Mouse (Mus musculus) thymus, adult 18-20 months (tissue): ENCODE data around the gene Kansl1.
A peak's percentile ranks its signal among the peaks of the same experiment; 100 is the strongest.

Experiments used
- DNase-seq, 2 experiments: peaks; one replicate each; pipeline ENCODE4 v3.0.0; 2022; ENCODE audit warnings: mixed read lengths in 2 of 2

The Kansl1 gene

GRCm38 (mm10) chr11:104305711-104306110 lies 162.9 kb downstream of the Kansl1 start:
- no peak for DNase-seq

DNA sequence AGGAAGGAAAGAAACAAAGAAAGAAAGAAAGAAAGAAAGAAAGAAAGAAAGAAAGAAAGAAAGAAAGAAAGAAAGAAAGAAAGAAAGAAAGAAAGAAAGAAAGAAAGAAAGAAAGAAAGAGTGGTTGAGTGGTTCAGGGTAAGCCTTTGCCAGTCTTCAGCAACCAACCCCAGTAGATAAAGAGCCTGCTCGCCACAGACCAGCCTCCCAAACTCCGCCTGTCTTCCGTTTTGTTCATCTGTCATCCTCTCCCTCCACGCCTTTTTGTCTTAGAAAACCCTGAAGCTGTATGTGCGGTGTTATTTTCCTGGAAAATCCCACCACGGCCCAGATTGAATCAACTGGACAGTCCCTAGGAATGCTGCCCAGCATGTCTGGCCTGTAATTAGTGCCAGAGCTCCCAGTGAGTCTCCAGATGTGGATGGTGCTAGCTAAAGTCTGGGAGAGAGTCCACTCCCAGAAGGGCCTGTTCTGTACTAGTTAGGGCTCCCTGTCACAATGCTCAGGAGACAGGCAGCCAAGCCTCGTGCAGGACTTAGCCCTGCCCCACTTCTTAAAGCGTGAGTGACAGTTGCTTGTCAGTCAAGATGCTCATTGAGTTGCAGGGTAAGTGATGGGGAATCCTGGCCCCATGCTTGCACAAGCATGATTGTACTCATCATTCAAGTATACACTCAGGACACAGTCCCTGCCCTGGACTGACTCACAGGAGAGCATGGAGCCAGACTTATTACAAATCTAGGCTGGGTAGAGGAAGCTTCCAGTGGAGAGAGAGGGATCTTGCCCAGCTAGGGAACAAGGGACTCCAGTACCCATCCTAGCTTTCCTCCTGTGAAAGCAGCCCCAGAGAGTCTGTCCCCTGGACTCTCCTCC lies 165.3 kb downstream of the Kansl1 start:
- DNase-seq, result no peak

DNA sequence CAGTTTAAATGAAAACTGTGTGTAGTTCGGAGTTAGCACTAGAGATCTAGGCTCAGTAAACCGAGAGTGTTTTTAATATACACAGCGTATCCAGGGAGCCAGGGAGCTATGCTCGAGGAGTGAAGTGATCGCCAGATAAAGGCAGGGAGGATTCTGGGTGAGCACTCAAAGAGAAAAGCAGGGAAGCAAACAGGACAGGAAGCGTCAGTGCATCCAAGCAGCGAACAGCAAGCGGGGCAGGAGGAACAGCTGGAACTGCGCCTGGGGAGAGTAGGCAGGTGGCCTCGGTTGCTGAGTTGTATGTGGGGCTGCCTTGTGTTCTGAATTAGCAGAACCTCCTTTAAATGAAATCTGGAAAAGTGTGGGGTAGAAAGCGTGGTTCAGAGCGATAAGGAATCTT lies 166.0 kb downstream of the Kansl1 start:
- DNase-seq, result no peak

GRCm38 (mm10) chr11:104297671-104298070 lies 171.0 kb downstream of the Kansl1 start:
- DNase-seq, result no peak

GRCm38 (mm10) chr11:104295656-104296055 lies 173.0 kb downstream of the Kansl1 start:
- no peak for DNase-seq

- DNase-seq, result no peak
Observed at GRCm38 (mm10) chr11:104295145-104295544, 173.5 kb downstream of the Kansl1 start.

- DNase-seq, result no peak
Observed at GRCm38 (mm10) chr11:104293241-104293640, 175.4 kb downstream of the Kansl1 start.

GRCm38 (mm10) chr11:104292443-104293220 lies 176.0 kb downstream of the Kansl1 start:
- no peak for DNase-seq

DNA sequence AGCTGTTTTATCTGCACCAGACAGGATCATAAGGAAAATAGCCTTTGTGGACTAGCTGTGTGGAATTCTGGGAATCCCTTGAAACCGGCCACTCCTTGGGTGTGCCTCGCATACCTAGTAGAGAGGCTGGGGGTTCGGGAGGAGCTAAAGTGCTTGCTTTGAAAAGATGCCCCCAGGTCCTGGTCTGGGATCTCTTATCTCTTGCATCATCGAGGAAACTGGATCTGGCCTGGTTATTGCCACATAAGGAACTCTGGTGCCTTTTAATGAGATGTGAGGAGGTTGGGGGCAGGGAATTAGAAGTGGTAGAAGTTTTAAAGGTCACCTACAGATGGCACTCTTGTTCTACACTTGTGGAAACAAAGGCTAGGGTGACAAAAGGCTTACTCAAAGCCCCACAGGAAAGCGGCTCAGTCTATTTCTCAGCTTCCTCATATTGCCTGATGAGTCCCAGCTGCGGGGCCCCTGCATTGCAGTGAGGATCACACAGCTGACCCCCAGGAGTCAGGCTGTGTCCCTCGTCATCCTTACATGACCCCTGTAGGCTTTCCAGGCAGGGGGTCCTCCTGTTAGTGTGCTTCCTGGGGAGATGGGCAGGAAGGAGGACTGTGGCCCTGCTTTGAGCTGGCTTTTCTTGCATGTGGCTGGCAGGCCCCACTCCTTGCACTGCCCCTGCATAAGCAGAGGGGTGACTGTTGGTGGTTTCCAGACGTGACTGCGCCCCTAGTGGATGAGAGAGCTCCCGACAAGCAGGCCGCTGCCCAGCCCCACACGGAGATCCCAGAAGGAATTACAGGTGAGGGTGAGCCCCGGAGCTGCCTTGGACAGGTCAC lies 179.2 kb downstream of the Kansl1 start:
- DNase-seq, result peak in 1 of 2 experiments; percentile 26

DNA sequence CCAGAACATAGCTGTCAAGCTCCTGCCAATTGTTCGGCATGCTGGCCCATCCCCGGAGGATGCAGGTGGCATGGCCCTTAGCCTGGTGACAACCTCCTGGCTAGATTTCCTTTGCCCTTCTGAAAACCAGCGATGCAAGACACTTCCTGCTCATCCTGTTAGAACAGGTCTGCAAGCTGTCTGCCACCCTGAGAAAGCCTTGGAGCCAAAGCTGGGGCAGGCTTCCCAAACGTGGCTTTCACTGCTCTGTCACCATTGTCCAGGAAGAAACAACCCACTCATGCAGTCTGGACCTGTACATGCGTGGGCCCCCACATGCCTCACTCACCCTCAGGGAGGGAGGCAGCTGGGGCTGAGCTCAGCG lies 179.8 kb downstream of the Kansl1 start:
- DNase-seq, result no peak

DNA sequence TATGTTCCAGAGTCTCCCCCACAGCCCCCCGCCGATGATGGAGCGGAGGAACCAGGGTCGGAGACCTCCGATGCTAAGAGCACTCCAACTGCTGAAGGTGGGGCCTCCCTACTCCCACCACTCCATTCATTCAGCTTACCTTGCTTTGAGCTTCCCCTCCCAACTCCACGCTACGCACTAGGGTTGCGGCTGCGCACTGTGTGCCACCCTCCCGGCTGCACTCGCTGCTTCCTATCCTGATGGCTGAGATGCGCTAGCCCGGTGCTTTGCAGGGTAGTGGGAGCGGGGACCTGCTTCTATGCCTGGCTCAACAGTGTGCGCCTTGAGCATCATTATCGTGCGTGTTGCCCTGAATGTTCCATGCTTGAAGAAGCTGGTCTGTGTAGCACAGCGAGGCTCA lies 181.5 kb downstream of the Kansl1 start:
- DNase-seq, result no peak
